Comparison of ENCODE assay signal across 23 mouse cellular contexts in the genomic region with DNA sequence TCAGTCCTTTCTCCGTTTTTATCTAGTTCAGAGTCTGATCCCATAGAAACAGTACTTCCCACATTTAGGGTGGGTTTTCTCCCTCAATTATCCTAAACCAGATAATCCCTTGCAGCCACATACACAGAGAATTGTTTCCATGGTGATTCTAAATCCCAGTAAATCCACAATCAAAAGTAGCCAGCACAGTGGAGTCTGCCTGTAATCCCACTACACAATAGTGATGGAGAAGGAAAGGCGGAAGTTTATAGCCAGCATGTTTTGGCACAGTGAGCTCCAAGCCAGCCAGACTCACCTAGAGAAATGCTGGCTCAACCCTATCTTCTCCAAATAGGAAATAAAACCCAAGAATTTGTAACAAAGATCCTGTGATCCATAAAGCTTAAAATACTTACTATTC. TPM values are rescaled to one million over a fixed set of nuclear protein-coding genes. Genes with fewer than 3 reads are reported as not detected.
DNase-seq lines count a peak whose midpoint lies in the region; ATAC-seq and TF ChIP-seq lines count a peak whose summit lies in the region.
"Had no signal": no experiment of that assay in that cellular context is flagged by ENCODE, and none has a peak within 500 bp of the region (broad histone marks: within the 10 kb centered on the region; RNA-seq: fewer than 3 reads in every experiment).

No protein-coding gene starts in this region.

- no peaks in the 10 kb centered on the region for H3K4me1 ChIP-seq in ES-E14 (ENCODE audit: control insufficient read depth in 2 of 2, insufficient read depth in 2 of 2, low read length in 2 of 2, poor library complexity in 1 of 2)
- H3K4me1 ChIP-seq in midbrain, embryonic 12.5 days = peaks cover 11% of the 10 kb centered on the region; the same call in 1 of the 2 replicates
- H3K4me1 ChIP-seq: intestine, embryonic 15.5 days had no signal

- H3K9ac ChIP-seq in ES-E14 (ENCODE audit: insufficient read depth, low read depth, low read length, poor library complexity, severe bottlenecking) = no peak overlapping the region; the same call in 1 of the 2 replicates
- H3K9ac ChIP-seq in midbrain, embryonic 12.5 days (replicated peaks) = no peak overlapping the region
- H3K9ac ChIP-seq: forebrain, embryonic 13.5 days; heart, embryonic 15.5 days; hindbrain, embryonic 13.5 days; intestine, embryonic 15.5 days; liver, embryonic 13.5 days; neural tube, embryonic 13.5 days had no signal

- H3K36me3 ChIP-seq in ES-E14 (ENCODE audit: control insufficient read depth, insufficient read depth, low read length, poor library complexity, severe bottlenecking) = no peaks in the 10 kb centered on the region
- 0 out of 2 replicates have a peak, but pooled peaks cover 5% of the 10 kb centered on the region for H3K36me3 ChIP-seq in midbrain, embryonic 12.5 days
- H3K36me3 ChIP-seq: heart, embryonic 15.5 days; hindbrain, embryonic 13.5 days; intestine, embryonic 15.5 days had no signal

- ATAC-seq in midbrain, embryonic 12.5 days (ENCODE audit: low FRiP score, low read depth) = peak; percentile 50
- ATAC-seq in cerebellum, adult (ENCODE audit: insufficient number of reproducible peaks, low FRiP score, low TSS enrichment) = no peak
- ATAC-seq: forebrain, embryonic 13.5 days; intestine, embryonic 15.5 days had no signal

- no peak overlapping the region for H3K4me3 ChIP-seq in layer of hippocampus, adult 2 months
- H3K4me3 ChIP-seq in ES-E14 (ENCODE audit: insufficient read depth in 1 of 2, low read depth in 1 of 2, low read length in 2 of 2, poor library complexity in 1 of 2, severe bottlenecking in 1 of 2) = no peak overlapping the region
- no peak overlapping the region for H3K4me3 ChIP-seq in midbrain, embryonic 12.5 days
- H3K4me3 ChIP-seq: forebrain, embryonic 13.5 days; gastrocnemius, adult 2 months; heart, embryonic 15.5 days; hindbrain, embryonic 13.5 days; intestine, embryonic 15.5 days; liver, embryonic 13.5 days; myocyte; neural tube, embryonic 13.5 days had no signal

- H3K4me2 ChIP-seq in midbrain, embryonic 12.5 days (replicated peaks) = no peak overlapping the region
- H3K4me2 ChIP-seq: forebrain, embryonic 13.5 days; heart, embryonic 15.5 days; hindbrain, embryonic 13.5 days; intestine, embryonic 15.5 days; liver, embryonic 13.5 days; neural tube, embryonic 13.5 days had no signal

- WGBS in midbrain, embryonic 12.5 days = 25% methylated on average over 2 of the region's 2 CpGs

- H3K27ac ChIP-seq in layer of hippocampus, adult 2 months = peak overlapping the region; percentile 18; the same call in 1 of the 2 replicates
- H3K27ac ChIP-seq in ES-E14 (ENCODE audit: insufficient read depth, low read depth, low read length, poor library complexity, severe bottlenecking) = peak overlapping the region; percentile 43; the same call in 1 of the 2 replicates
- H3K27ac ChIP-seq in midbrain, embryonic 12.5 days (replicated peaks) = peak overlapping the region; percentile 46; the same call in 1 of the 2 replicates
- H3K27ac ChIP-seq: forebrain, embryonic 13.5 days; gastrocnemius, adult 2 months; heart, embryonic 15.5 days; hindbrain, embryonic 13.5 days; intestine, embryonic 15.5 days; liver, embryonic 13.5 days; neural tube, embryonic 13.5 days had no signal

- no peaks in the 10 kb centered on the region for H3K9me3 ChIP-seq in ES-E14 (ENCODE audit: control insufficient read depth, insufficient read depth, low read depth, low read length)
- no peaks in the 10 kb centered on the region for H3K9me3 ChIP-seq in midbrain, embryonic 12.5 days
- H3K9me3 ChIP-seq: forebrain, embryonic 13.5 days; heart, embryonic 15.5 days; hindbrain, embryonic 13.5 days; intestine, embryonic 15.5 days; liver, embryonic 13.5 days; neural tube, embryonic 13.5 days had no signal

- peaks cover 15% of the 10 kb centered on the region for H3K27me3 ChIP-seq in midbrain, embryonic 12.5 days
- H3K27me3 ChIP-seq: forebrain, embryonic 13.5 days; heart, embryonic 15.5 days; hindbrain, embryonic 13.5 days; intestine, embryonic 15.5 days; liver, embryonic 13.5 days; neural tube, embryonic 13.5 days had no signal

- TF ChIP-seq CTCF in layer of hippocampus, adult 2 months (conservative IDR thresholded peaks at IDR 0.05) = no peak

- in situ Hi-C loops in ES-E14 (cut with MboI; ENCODE audit: low sequenced_read_pairs in 2 of 2, unreplicated experiment in 2 of 2) = no loop called here

- DNase-seq in layer of hippocampus, adult 2 months (ENCODE audit: low spot score in 2 of 2) = no peak
- no peak for DNase-seq in layer of hippocampus, adult 9-11 months
- DNase-seq in ES-E14 (ENCODE audit: low read depth, low spot score) = no peak
- peak; percentile 13 for DNase-seq in retina, postnatal 7 days (ENCODE audit: low read depth, low spot score)
- no peak for DNase-seq in frontal cortex, postnatal 14 days (ENCODE audit: low spot score in 2 of 2)
- DNase-seq: adrenal gland, postnatal 14 days; cerebellum, adult 9-10 months; gastrocnemius, adult 2 months; heart, postnatal 36 days; kidney, adult 8-10 months; kidney, postnatal 10 days; liver, embryonic 13.5 days; lung, adult 2 months; right cerebral cortex, postnatal 14 days; spleen, adult 18-20 months had no signal

TF ChIP-seq in ES-E14, 5 proteins besides CTCF, POLR2A, EP300 and RAD21:
- no peak for TF ChIP-seq ZNF384 (IDR thresholded peaks at IDR 0.05; ENCODE audit: low read depth, low read length)
- TF ChIP-seq MAFK (IDR thresholded peaks at IDR 0.05; ENCODE audit: insufficient read depth, low read depth, low read length) = no peak
- TF ChIP-seq CHD2 (IDR thresholded peaks at IDR 0.05; ENCODE audit: low read depth, low read length) = no peak
- no peak for TF ChIP-seq HCFC1 (IDR thresholded peaks at IDR 0.05; ENCODE audit: borderline replicate concordance, insufficient read depth, low read length)
- no peak for TF ChIP-seq ZC3H11A (IDR thresholded peaks at IDR 0.05; ENCODE audit: borderline replicate concordance, low read depth, low read length)

RNA-seq across cellular contexts. Expression of gene Mbtps2, which starts 3.9 kb away (rescaled TPM):
- 10 to 100 TPM; 34.0 to 34.1 TPM for total RNA-seq in layer of hippocampus, adult 2 months (2021)
- total RNA-seq in ES-E14 (2012; rRNA removed) = 17.6 and 23.4 TPM in 2 replicates
- 23.0 and 24.4 TPM in 2 replicates for polyA plus RNA-seq in midbrain, embryonic 12.5 days (2016; fragmentation: Nextera tagmentation; extraction: Ambion mirVana)

RNA-seq across cellular contexts. Expression of gene Yy2, which starts 25.8 kb away (rescaled TPM):
- total RNA-seq in layer of hippocampus, adult 2 months (2021) = under 1 TPM in 1 of 2 experiments, not detected in 1; 0.93 TPM
- 9.4 and 10.1 TPM in 2 replicates for total RNA-seq in ES-E14 (2012; rRNA removed)
- 3.6 and 5.6 TPM in 2 replicates for polyA plus RNA-seq in midbrain, embryonic 12.5 days (2016; fragmentation: Nextera tagmentation; extraction: Ambion mirVana)
- polyA plus RNA-seq: lung, adult 2 months had no signal
